Mouse (Mus musculus) embryonic facial prominence, embryonic 13.5 days (tissue): ENCODE data around the gene Agfg2. TPM values are rescaled to one million over a fixed set of nuclear protein-coding genes. Genes with fewer than 3 reads are reported as not detected.

ENCODE experiments used
- ATAC-seq: fragments of 200-750 bp; cut with Nextera tagmentation; 2 replicates; pipeline ENCODE4 v1.8.0; 2017; ENCODE audit warnings: low read depth; ENCODE audit not compliant: insufficient number of reproducible peaks, insufficient read depth, low FRiP score, low TSS enrichment
- H3K27ac ChIP-seq: fragments of 300-500 bp; sonication (generic); 2 replicates; pipeline ENCODE4 v1.5.1; 2015; ENCODE audit warnings: moderate library complexity, mild to moderate bottlenecking, inconsistent platforms
- H3K27me3 ChIP-seq: fragments of 300-500 bp; sonication (generic); 2 replicates; pipeline ENCODE4 v1.6.1; 2015; ENCODE audit warnings: mild to moderate bottlenecking, inconsistent platforms
- H3K36me3 ChIP-seq: fragments of 300-500 bp; sonication (generic); 2 replicates; pipeline ENCODE4 v1.6.1; 2015; ENCODE audit warnings: mild to moderate bottlenecking, inconsistent platforms
- H3K4me1 ChIP-seq: fragments of 300-500 bp; sonication (generic); 2 replicates; pipeline ENCODE4 v1.6.1; 2015; ENCODE audit warnings: inconsistent platforms
- H3K4me2 ChIP-seq: fragments of 300-500 bp; sonication (generic); 2 replicates; pipeline ENCODE4 v1.6.1; 2015; ENCODE audit warnings: moderate library complexity, mild to moderate bottlenecking, inconsistent platforms
- H3K4me3 ChIP-seq: fragments of 300-500 bp; sonication (generic); 2 replicates; pipeline ENCODE4 v1.5.1; 2015; ENCODE audit warnings: mild to moderate bottlenecking, inconsistent platforms
- H3K9ac ChIP-seq: fragments of 300-500 bp; sonication (generic); 2 replicates; pipeline ENCODE4 v1.6.1; 2015; ENCODE audit warnings: mild to moderate bottlenecking, inconsistent platforms
- H3K9me3 ChIP-seq: fragments of 300-500 bp; sonication (generic); 2 replicates; pipeline ENCODE4 v1.6.1; 2016; ENCODE audit warnings: inconsistent platforms
- WGBS: fragments of 180-500 bp; shearing (Covaris S2); methylation state at CpG from one replicate; pipeline ENCODE4 v1.1.7; 2015; ENCODE audit warnings: mixed read lengths; 5-methylcytosine and 5-hydroxymethylcytosine counted together
- polyA plus RNA-seq: library from polyadenylated mRNA; unstranded; fragments of >200 nt; fragmentation: Nextera tagmentation; extraction: Ambion mirVana; gene quantifications from 2 replicates; pipeline ENCODE4 v1.2.1, GENCODE M21; 2015

Gene Agfg2
- polyA plus RNA-seq, 1 experiment from 2014 or later, result 19.2 TPM

DNA sequence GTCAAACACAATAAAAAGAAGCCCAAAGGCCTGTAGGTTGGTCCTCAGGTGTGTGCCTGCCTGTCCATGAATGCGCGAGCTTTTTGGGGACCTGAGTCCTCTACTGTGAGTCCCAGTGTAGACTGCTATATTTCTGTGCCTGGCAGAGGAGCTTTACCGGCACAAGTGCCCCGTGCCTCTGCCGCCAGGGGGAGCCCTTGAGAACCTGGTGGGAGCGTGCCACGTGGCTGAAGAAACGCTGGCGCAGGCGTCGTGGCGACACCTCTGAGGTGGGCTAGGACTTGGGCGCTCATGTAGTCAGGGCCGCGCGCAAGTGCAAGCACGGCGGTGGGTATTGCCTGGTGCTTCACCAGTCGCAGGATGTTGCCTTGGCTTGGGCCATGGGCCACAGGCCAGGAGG lies 43.5 kb downstream of the Agfg2 start, which contains the start of gene Sap25:
Gene Sap25 (plus strand): TSS at position 281 of the 400 bp plus-strand sequence.
- Histone ChIP-seq H3K9me3 (no peaks in the 10 kb centered on the region), H3K4me3 (no peak within 1 kb of the TSS), H3K4me2 (no peak within 1 kb of the TSS), H3K9ac (0 out of 2 replicates have a peak within 1 kb of the TSS, but pooled peaks have one; percentile 27), H3K27me3 (peaks cover 29% of the 10 kb centered on the region), H3K27ac (no peak within 1 kb of the TSS), H3K36me3 (peaks cover 68% of the 10 kb centered on the region), H3K4me1 (peaks cover 24% of the 10 kb centered on the region)
- no peak for ATAC-seq
- 88% methylated on average over 19 of the region's 19 CpGs for WGBS

GRCm38 (mm10) chr5:137639472-137639871 lies 45.1 kb downstream of the Agfg2 start:
- Histone ChIP-seq H3K36me3 (peaks cover 81% of the 10 kb centered on the region), H3K4me1 (peaks cover 12% of the 10 kb centered on the region), H3K9me3 (no peaks in the 10 kb centered on the region), H3K27me3 (peaks cover 14% of the 10 kb centered on the region), H3K9ac (no peak overlapping the region), H3K27ac (no peak overlapping the region), H3K4me2 (no peak overlapping the region), H3K4me3 (no peak overlapping the region)
- no peak for ATAC-seq
- 76% methylated on average over 7 of the region's 7 CpGs for WGBS

DNA sequence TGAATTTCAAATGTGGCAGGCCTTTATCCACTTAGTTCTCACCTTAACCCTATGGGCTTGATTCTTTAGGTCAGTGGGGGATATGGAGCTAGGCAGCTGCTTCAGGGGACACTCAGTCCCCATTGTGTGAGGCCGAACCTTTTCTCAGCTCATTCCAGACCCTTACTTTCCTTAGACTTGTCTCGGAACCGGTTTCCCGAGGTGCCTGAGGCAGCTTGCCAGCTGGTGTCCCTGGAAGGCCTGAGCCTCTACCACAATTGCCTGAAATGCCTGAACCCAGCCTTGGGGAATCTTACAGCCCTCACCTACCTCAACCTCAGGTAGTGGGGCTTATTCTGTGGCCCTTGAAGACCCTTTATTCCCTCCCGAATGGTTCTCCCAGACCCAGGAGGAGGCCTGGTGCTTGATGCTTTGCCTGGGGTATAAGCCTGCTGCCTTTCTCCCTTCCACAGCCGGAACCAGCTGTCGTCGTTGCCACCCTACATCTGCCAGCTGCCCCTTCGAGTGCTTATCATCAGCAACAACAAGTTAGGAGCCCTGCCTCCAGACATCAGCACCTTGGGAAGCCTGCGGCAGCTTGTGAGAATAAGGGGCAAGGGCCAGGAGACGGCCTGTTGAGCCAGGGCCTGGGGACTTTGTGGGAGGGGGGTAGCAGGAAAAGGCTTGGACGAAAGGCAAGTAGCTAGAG lies 51.0 kb downstream of the Agfg2 start:
- WGBS, result 69% methylated on average over 12 of the region's 12 CpGs
- 0 out of 2 replicates have a peak overlapping the region, but pooled peaks have one; percentile 27 for H3K9ac ChIP-seq

GRCm38 (mm10) chr5:137631591-137631990 lies 52.9 kb downstream of the Agfg2 start:
- no peaks in the 10 kb centered on the region for H3K9me3 ChIP-seq
- H3K27me3 ChIP-seq, result no peaks in the 10 kb centered on the region
- H3K4me3 ChIP-seq, result peak overlapping the region; percentile 94
- H3K27ac ChIP-seq, result peak overlapping the region; percentile 90
- H3K36me3 ChIP-seq, result peaks cover 35% of the 10 kb centered on the region
- no peak for ATAC-seq
- H3K9ac ChIP-seq, result peak overlapping the region; percentile 90
- peak overlapping the region; percentile 89 for H3K4me2 ChIP-seq
- peaks cover 50% of the 10 kb centered on the region for H3K4me1 ChIP-seq
- 64% methylated on average over 4 of the region's 4 CpGs for WGBS

More for the DNA sequence above, 51.0 kb downstream of the Agfg2 start:
- Histone ChIP-seq H3K4me2 (no peak overlapping the region), H3K4me1 (peaks cover 39% of the 10 kb centered on the region), H3K9me3 (no peaks in the 10 kb centered on the region), H3K4me3 (no peak overlapping the region), H3K27ac (no peak overlapping the region; the same call in 1 of the 2 replicates), H3K27me3 (no peaks in the 10 kb centered on the region), H3K36me3 (peaks cover 54% of the 10 kb centered on the region)
- ATAC-seq, result no peak

DNA sequence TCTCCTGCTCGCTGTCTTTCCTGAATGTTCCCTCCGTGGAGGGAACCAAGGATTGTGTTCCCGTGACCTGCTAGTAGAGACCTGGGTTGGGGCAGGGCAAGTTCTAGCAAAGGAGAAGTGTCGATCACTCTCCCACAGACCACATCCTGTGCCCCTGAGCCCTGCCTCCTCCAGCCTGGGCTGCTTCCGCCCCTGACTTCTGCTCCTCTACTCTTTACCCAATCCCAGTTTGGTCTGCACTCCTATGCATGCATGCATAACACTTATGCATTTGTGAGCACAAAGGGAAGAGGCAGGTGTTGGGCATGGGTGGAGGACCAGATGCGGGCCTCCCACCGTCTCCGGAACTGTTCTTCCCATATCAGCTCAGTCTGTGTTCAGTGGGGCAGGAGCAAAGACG lies 53.4 kb downstream of the Agfg2 start:
- Histone ChIP-seq H3K4me1 (peaks cover 50% of the 10 kb centered on the region), H3K27ac (peak overlapping the region; percentile 90), H3K9ac (peak overlapping the region; percentile 90), H3K36me3 (peaks cover 30% of the 10 kb centered on the region), H3K9me3 (no peaks in the 10 kb centered on the region), H3K4me3 (peak overlapping the region; percentile 94), H3K4me2 (peak overlapping the region; percentile 89), H3K27me3 (no peaks in the 10 kb centered on the region)
- WGBS, result 64% methylated on average over 9 of the region's 9 CpGs
- ATAC-seq, result no peak

DNA sequence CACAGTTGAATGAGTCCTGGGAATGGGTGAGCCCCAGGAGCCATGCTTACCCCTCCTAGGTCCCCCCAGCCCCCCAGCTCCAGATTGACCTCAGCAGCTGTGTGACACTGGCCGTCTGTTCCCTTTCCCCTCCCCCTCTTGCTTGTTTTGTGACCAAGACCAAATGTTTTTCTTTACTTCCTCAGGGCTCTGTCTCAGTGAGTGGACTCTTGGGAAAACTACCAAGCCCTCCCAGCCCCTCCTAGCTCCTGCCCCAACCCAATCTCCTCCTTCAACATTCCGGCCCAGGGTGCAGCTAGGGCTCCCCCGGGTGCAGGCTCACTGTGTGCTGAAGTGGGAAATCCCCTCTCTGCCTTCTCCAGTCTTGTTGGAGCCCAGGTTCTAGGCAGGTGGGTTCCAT lies 53.9 kb downstream of the Agfg2 start:
- no peak for ATAC-seq
- Histone ChIP-seq H3K4me1 (peaks cover 50% of the 10 kb centered on the region), H3K4me2 (peak overlapping the region; percentile 89), H3K27ac (peak overlapping the region; percentile 90), H3K9me3 (no peaks in the 10 kb centered on the region), H3K9ac (peak overlapping the region; percentile 90), H3K27me3 (no peaks in the 10 kb centered on the region), H3K4me3 (peak overlapping the region; percentile 94), H3K36me3 (peaks cover 25% of the 10 kb centered on the region)
- 28% methylated on average over 3 of the region's 3 CpGs for WGBS

GRCm38 (mm10) chr5:137629906-137630545 lies 54.5 kb downstream of the Agfg2 start:
- WGBS, result 18% methylated on average over 6 of the region's 6 CpGs

GRCm38 (mm10) chr5:137629306-137629721 lies 55.2 kb downstream of the Agfg2 start:
- Histone ChIP-seq H3K36me3 (peaks cover 16% of the 10 kb centered on the region), H3K9ac (peak overlapping the region; percentile 90), H3K4me2 (peak overlapping the region; percentile 89), H3K27me3 (no peaks in the 10 kb centered on the region), H3K9me3 (no peaks in the 10 kb centered on the region), H3K4me3 (peak overlapping the region; percentile 94), H3K27ac (peak overlapping the region; percentile 90), H3K4me1 (peaks cover 50% of the 10 kb centered on the region)
- WGBS, result under 1% methylated on average over 23 of the region's 23 CpGs
- no peak for ATAC-seq

More at GRCm38 (mm10) chr5:137629906-137630545, 54.5 kb downstream of the Agfg2 start:
- Histone ChIP-seq H3K9me3 (no peaks in the 10 kb centered on the region), H3K4me2 (peak overlapping the region; percentile 89), H3K9ac (peak overlapping the region; percentile 90), H3K4me1 (peaks cover 50% of the 10 kb centered on the region), H3K27me3 (no peaks in the 10 kb centered on the region), H3K36me3 (peaks cover 19% of the 10 kb centered on the region), H3K4me3 (peak overlapping the region; percentile 94), H3K27ac (peak overlapping the region; percentile 90)
- no peak for ATAC-seq

GRCm38 (mm10) chr5:137628498-137629305 lies 55.8 kb downstream of the Agfg2 start, which contains the start of the genes Fbxo24, Lrch4 and Gm20605:
Fbxo24 (minus strand) TSS chr5:137629002.
Lrch4 (plus strand) TSS chr5:137629121.
Gm20605 (plus strand) TSS chr5:137629175.
- no peaks in the 10 kb centered on the region for H3K27me3 ChIP-seq
- H3K27ac ChIP-seq, result peak within 1 kb of the TSS; percentile 90
- H3K4me1 ChIP-seq, result peaks cover 47% of the 10 kb centered on the region
- H3K9ac ChIP-seq, result peak within 1 kb of the TSS; percentile 90
- H3K9me3 ChIP-seq, result no peaks in the 10 kb centered on the region
- H3K36me3 ChIP-seq, result peaks cover 10% of the 10 kb centered on the region
- H3K4me3 ChIP-seq, result peak within 1 kb of the TSS; percentile 94
- peak within 1 kb of the TSS; percentile 89 for H3K4me2 ChIP-seq
- WGBS, result under 1% methylated on average over 46 of the region's 46 CpGs
- ATAC-seq, result peak; percentile 97

DNA sequence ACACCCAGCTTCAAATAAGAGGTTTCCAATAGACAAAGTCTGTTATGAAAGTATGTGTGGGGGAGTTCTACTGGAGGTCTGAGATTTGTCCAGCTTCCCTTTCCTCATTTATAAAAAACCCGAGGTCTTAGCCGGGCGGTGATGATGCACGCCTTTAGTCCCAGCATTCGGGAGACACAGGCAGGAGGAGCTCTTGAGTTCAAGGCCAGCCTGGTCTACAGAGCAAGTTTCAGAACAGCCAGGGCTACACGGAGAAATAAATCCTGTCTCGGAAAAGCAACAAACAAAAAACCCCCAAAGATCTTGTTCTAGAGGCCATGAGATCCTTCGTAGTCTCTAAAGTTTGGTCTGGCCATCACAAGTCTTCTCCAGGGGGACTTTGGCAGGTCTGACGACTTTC lies 56.5 kb downstream of the Agfg2 start:
- Histone ChIP-seq H3K27me3 (no peaks in the 10 kb centered on the region), H3K4me2 (peak overlapping the region; percentile 73), H3K9ac (peak overlapping the region; percentile 72), H3K4me1 (peaks cover 42% of the 10 kb centered on the region), H3K9me3 (no peaks in the 10 kb centered on the region), H3K27ac (peak overlapping the region; percentile 89), H3K36me3 (peaks cover 7% of the 10 kb centered on the region; the same call in 1 of the 2 replicates), H3K4me3 (peak overlapping the region; percentile 94)
- no peak for ATAC-seq
- 3% methylated on average over 9 of the region's 9 CpGs for WGBS

- ATAC-seq, result no peak
- WGBS, result 82% methylated on average over 11 of the region's 11 CpGs
- H3K27me3 ChIP-seq, result no peaks in the 10 kb centered on the region
Measured at GRCm38 (mm10) chr5:137623937-137624530, 60.5 kb downstream of the Agfg2 start.

More at GRCm38 (mm10) chr5:137623937-137624530, 60.5 kb downstream of the Agfg2 start:
- no peak overlapping the region for H3K4me3 ChIP-seq
- H3K36me3 ChIP-seq, result no peaks in the 10 kb centered on the region
- H3K4me1 ChIP-seq, result peaks cover 10% of the 10 kb centered on the region; the same call in 1 of the 2 replicates
- no peak overlapping the region for H3K4me2 ChIP-seq
- H3K9ac ChIP-seq, result no peak overlapping the region
- H3K27ac ChIP-seq, result no peak overlapping the region
- H3K9me3 ChIP-seq, result no peaks in the 10 kb centered on the region
